Mouse (Mus musculus): ENCODE measurements around the gene Pgpep1. TPM values are rescaled to one million over a fixed set of nuclear protein-coding genes. Genes with fewer than 3 reads are reported as not detected.
A peak's percentile ranks its signal among the peaks of the same experiment; 100 is the strongest.

Pgpep1 gene
- total and polyA plus RNA-seq, 3 experiments: 12.3 to 30.0 (median 22.9) TPM

- in situ Hi-C loops (cut with MboI; ENCODE audit: low pct_ligation_motif_present, low pct_unique_long_range_greater_than_20kb, low sequenced_read_pairs) (no loop called here), dilution Hi-C loops (cut with MboI; ENCODE audit: extremely low pct_ligation_motif_present, extremely low pct_unique_long_range_greater_than_20kb, low sequenced_read_pairs) (no loop called here)
- Histone ChIP-seq H3K9me3 (replicated peaks; ENCODE audit: low read length) (peaks cover 10% of the 10 kb centered on the region), H3K9ac (ENCODE audit: insufficient read depth, low read depth) (no peak overlapping the region), H3K79me2 (replicated peaks; ENCODE audit: control insufficient read depth, extremely low read depth, insufficient read depth, poor library complexity, severe bottlenecking) (no peaks in the 10 kb centered on the region), H3K4me2 (ENCODE audit: insufficient read depth, low read depth, poor library complexity, severe bottlenecking) (no peak overlapping the region), H3K36me3 (replicated peaks in 1 of 2; ENCODE audit: control insufficient read depth in 1 of 2, insufficient read depth in 1 of 2, low read length in 1 of 2) (no peaks in the 10 kb centered on the region), H3K27me3 (replicated peaks) (no peaks in the 10 kb centered on the region), H3K4me3 (replicated peaks in 1 of 3; ENCODE audit: low read depth in 2 of 3, low read length in 2 of 3, poor library complexity in 1 of 3) (no peak overlapping the region), H3K27ac (ENCODE audit: insufficient read depth, low read depth) (no peak overlapping the region), H3K4me1 (ENCODE audit: control insufficient read depth in 1 of 2, insufficient read depth in 2 of 2) (peaks cover 3 to 35% of the 10 kb centered on the region in 2 experiments)
- TF ChIP-seq NELFE (IDR thresholded peaks at IDR 0.05; ENCODE audit: low read depth, low read length): no peak
- no peak for TF ChIP-seq USF2 (conservative IDR thresholded peaks at IDR 0.05; ENCODE audit: low read depth, low read length)
- no peak for TF ChIP-seq MYC (IDR thresholded peaks at IDR 0.05; ENCODE audit: low read depth, low read length)
- no peak for TF ChIP-seq CTCF (conservative IDR thresholded peaks at IDR 0.05 in 1 of 2, IDR thresholded peaks at IDR 0.05 in 1 of 2; ENCODE audit: low read depth in 2 of 2, low read length in 2 of 2)
- TF ChIP-seq TCF12 (IDR thresholded peaks at IDR 0.05; ENCODE audit: low read depth, low read length): no peak
- no peak for TF ChIP-seq ELF1 (IDR thresholded peaks at IDR 0.05; ENCODE audit: low read depth, low read length)
- no peak for TF ChIP-seq PAX5 (IDR thresholded peaks at IDR 0.05; ENCODE audit: low read length)
- TF ChIP-seq SIN3A (IDR thresholded peaks at IDR 0.05; ENCODE audit: low read length): no peak
- no peak for TF ChIP-seq POLR2A (IDR thresholded peaks at IDR 0.05; ENCODE audit: low read depth, low read length)
- TF ChIP-seq CHD2 (IDR thresholded peaks at IDR 0.05; ENCODE audit: low read length): no peak
- no peak for TF ChIP-seq RCOR1 (conservative IDR thresholded peaks at IDR 0.05; ENCODE audit: low read depth, low read length)
- TF ChIP-seq MAZ (IDR thresholded peaks at IDR 0.05; ENCODE audit: low read depth, low read length): no peak
- no peak for TF ChIP-seq KAT2A (IDR thresholded peaks at IDR 0.05; ENCODE audit: insufficient replicate concordance, low read length)
- TF ChIP-seq MEF2A (IDR thresholded peaks at IDR 0.05; ENCODE audit: borderline replicate concordance, low read depth, low read length): no peak
- TF ChIP-seq RAD21 (IDR thresholded peaks at IDR 0.05; ENCODE audit: low read depth, low read length): no peak
- no peak for TF ChIP-seq POLR2AphosphoS2 (IDR thresholded peaks at IDR 0.05; ENCODE audit: low read depth, low read length)
- no peak for TF ChIP-seq USF1 (IDR thresholded peaks at IDR 0.05; ENCODE audit: low read depth, low read length)
- TF ChIP-seq MAFK (IDR thresholded peaks at IDR 0.05; ENCODE audit: insufficient replicate concordance, low read length): no peak
- no peak for DNase-seq (ENCODE audit: extremely low read depth)
These were observed 33.1 kb downstream of the Pgpep1 start for GRCm38 (mm10) chr8:70627041-70627440.

GRCm38 (mm10) chr8:70625104-70625503 lies 35.1 kb downstream of the Pgpep1 start:
- no peak for DNase-seq (ENCODE audit: extremely low read depth)
- Histone ChIP-seq H3K27me3 (replicated peaks) (no peaks in the 10 kb centered on the region), H3K4me2 (ENCODE audit: insufficient read depth, low read depth, poor library complexity, severe bottlenecking) (no peak overlapping the region), H3K9me3 (replicated peaks; ENCODE audit: low read length) (peaks cover 8% of the 10 kb centered on the region), H3K79me2 (replicated peaks; ENCODE audit: control insufficient read depth, extremely low read depth, insufficient read depth, poor library complexity, severe bottlenecking) (no peaks in the 10 kb centered on the region), H3K9ac (ENCODE audit: insufficient read depth, low read depth) (no peak overlapping the region), H3K27ac (ENCODE audit: insufficient read depth, low read depth) (no peak overlapping the region), H3K36me3 (replicated peaks in 1 of 2; ENCODE audit: control insufficient read depth in 1 of 2, insufficient read depth in 1 of 2, low read length in 1 of 2) (peaks cover 0 to 4% of the 10 kb centered on the region in 2 experiments), H3K4me3 (replicated peaks in 1 of 3; ENCODE audit: low read depth in 2 of 3, low read length in 2 of 3, poor library complexity in 1 of 3) (no peak overlapping the region), H3K4me1 (ENCODE audit: control insufficient read depth in 1 of 2, insufficient read depth in 2 of 2) (peaks cover 2 to 22% of the 10 kb centered on the region in 2 experiments)
- no peak for TF ChIP-seq EP300 (IDR thresholded peaks at IDR 0.05; ENCODE audit: low read length)
- TF ChIP-seq POLR2AphosphoS2 (IDR thresholded peaks at IDR 0.05; ENCODE audit: low read depth, low read length): no peak
- no peak for TF ChIP-seq ETS1 (conservative IDR thresholded peaks at IDR 0.05; ENCODE audit: low read depth, low read length)
- peak in 1 of 2 experiments; percentile 53; a peak in 2 of 4 replicates for TF ChIP-seq CTCF (conservative IDR thresholded peaks at IDR 0.05 in 1 of 2, IDR thresholded peaks at IDR 0.05 in 1 of 2; ENCODE audit: low read depth in 2 of 2, low read length in 2 of 2)
- no peak for TF ChIP-seq CHD1 (IDR thresholded peaks at IDR 0.05; ENCODE audit: low read depth, low read length)
- TF ChIP-seq E2F4 (IDR thresholded peaks at IDR 0.05; ENCODE audit: insufficient replicate concordance, low read depth, low read length): no peak
- TF ChIP-seq TBP (conservative IDR thresholded peaks at IDR 0.05; ENCODE audit: low read depth, low read length): no peak
- no peak for TF ChIP-seq KAT2A (IDR thresholded peaks at IDR 0.05; ENCODE audit: insufficient replicate concordance, low read length)
- TF ChIP-seq GABPA (IDR thresholded peaks at IDR 0.05; ENCODE audit: insufficient replicate concordance, low read depth, low read length): no peak
- TF ChIP-seq JUN (IDR thresholded peaks at IDR 0.05; ENCODE audit: insufficient read depth, low read depth, low read length): no peak
- TF ChIP-seq BHLHE40 (IDR thresholded peaks at IDR 0.05; ENCODE audit: low read depth, low read length): no peak
- no peak for TF ChIP-seq RCOR1 (conservative IDR thresholded peaks at IDR 0.05; ENCODE audit: low read depth, low read length)
- no peak for TF ChIP-seq ZC3H11A (IDR thresholded peaks at IDR 0.05; ENCODE audit: low read depth, low read length)
- no peak for TF ChIP-seq NRF1 (IDR thresholded peaks at IDR 0.05; ENCODE audit: low read depth, low read length)
- TF ChIP-seq UBTF (IDR thresholded peaks at IDR 0.05; ENCODE audit: low read depth, low read length): no peak
- TF ChIP-seq SIN3A (IDR thresholded peaks at IDR 0.05; ENCODE audit: low read length): no peak
- peak; percentile 44 for TF ChIP-seq SMC3 (IDR thresholded peaks at IDR 0.05; ENCODE audit: low read depth, low read length)
- TF ChIP-seq JUND (conservative IDR thresholded peaks at IDR 0.05; ENCODE audit: low read depth, low read length): no peak
- TF ChIP-seq RAD21 (IDR thresholded peaks at IDR 0.05; ENCODE audit: low read depth, low read length): peak; percentile 5; the same call in 1 of the 2 replicates
- dilution Hi-C loops (cut with MboI; ENCODE audit: extremely low pct_ligation_motif_present, extremely low pct_unique_long_range_greater_than_20kb, low sequenced_read_pairs) (no loop called here), in situ Hi-C loops (cut with MboI; ENCODE audit: low pct_ligation_motif_present, low pct_unique_long_range_greater_than_20kb, low sequenced_read_pairs) (no loop called here)
